Mouse (Mus musculus): ENCODE measurements around the gene Muc4.

Gene Muc4

GRCm38 (mm10) chr16:32726501-32726900, 9.2 kb upstream of the Muc4 start:
- DNase-seq (ENCODE audit: low read depth, low spot score): no peak

- peak; percentile 10 for DNase-seq (ENCODE audit: low read depth, low spot score)
Measured at GRCm38 (mm10) chr16:32728240-32728639, 7.4 kb upstream of the Muc4 start.

- DNase-seq (ENCODE audit: low read depth, low spot score): no peak
Measured at GRCm38 (mm10) chr16:32728730-32729129, 7.0 kb upstream of the Muc4 start.

- no peak for DNase-seq (ENCODE audit: low read depth, low spot score)
Measured at GRCm38 (mm10) chr16:32733213-32733612, 2.5 kb upstream of the Muc4 start.

- no peak for DNase-seq (ENCODE audit: low read depth, low spot score)
Measured at GRCm38 (mm10) chr16:32736022-32736421, 336 bp downstream of the Muc4 start.

GRCm38 (mm10) chr16:32740003-32740663, 4.4 kb downstream of the Muc4 start:
- DNase-seq (ENCODE audit: low read depth, low spot score): no peak

- no peak for DNase-seq (ENCODE audit: low read depth, low spot score)
Measured at GRCm38 (mm10) chr16:32741366-32741765, 5.7 kb downstream of the Muc4 start.

- DNase-seq (ENCODE audit: low read depth, low spot score): no peak
Measured at GRCm38 (mm10) chr16:32742712-32743111, 7.0 kb downstream of the Muc4 start.

- no peak for DNase-seq (ENCODE audit: low read depth, low spot score)
Measured at GRCm38 (mm10) chr16:32745852-32746251, 10.2 kb downstream of the Muc4 start.

GRCm38 (mm10) chr16:32750242-32751127, 14.8 kb downstream of the Muc4 start:
- no peak for DNase-seq (ENCODE audit: low read depth, low spot score)

GRCm38 (mm10) chr16:32764550-32764949, 28.9 kb downstream of the Muc4 start:
- DNase-seq (ENCODE audit: low read depth, low spot score): no peak

GRCm38 (mm10) chr16:32764961-32765360, 29.3 kb downstream of the Muc4 start:
- no peak for DNase-seq (ENCODE audit: low read depth, low spot score)

- no peak for DNase-seq (ENCODE audit: low read depth, low spot score)
Measured at GRCm38 (mm10) chr16:32766904-32767303, 31.2 kb downstream of the Muc4 start.

- no peak for DNase-seq (ENCODE audit: low read depth, low spot score)
Measured at GRCm38 (mm10) chr16:32776676-32777075, 41.0 kb downstream of the Muc4 start.

GRCm38 (mm10) chr16:32778956-32779355, 43.3 kb downstream of the Muc4 start:
- no peak for DNase-seq (ENCODE audit: low read depth, low spot score)

- DNase-seq (ENCODE audit: low read depth, low spot score): no peak
Measured at GRCm38 (mm10) chr16:32783324-32784062, 47.8 kb downstream of the Muc4 start.

GRCm38 (mm10) chr16:32784840-32785239, 49.2 kb downstream of the Muc4 start:
- no peak for DNase-seq (ENCODE audit: low read depth, low spot score)

GRCm38 (mm10) chr16:32790056-32790455, 54.4 kb downstream of the Muc4 start:
- no peak for DNase-seq (ENCODE audit: low read depth, low spot score)

- no peak for DNase-seq (ENCODE audit: low read depth, low spot score)
Measured at GRCm38 (mm10) chr16:32795177-32795576, 59.5 kb downstream of the Muc4 start.

GRCm38 (mm10) chr16:32796676-32797425, 61.2 kb downstream of the Muc4 start:
- no peak for DNase-seq (ENCODE audit: low read depth, low spot score)

- no peak for DNase-seq (ENCODE audit: low read depth, low spot score)
Measured at GRCm38 (mm10) chr16:32797426-32797689, 61.7 kb downstream of the Muc4 start, which contains the start of gene Muc20. Gene Muc20, minus strand, starts transcription at chr16:32797435.

All from forelimb bud, embryonic 11.5 days (tissue).